In the genomic region with DNA sequence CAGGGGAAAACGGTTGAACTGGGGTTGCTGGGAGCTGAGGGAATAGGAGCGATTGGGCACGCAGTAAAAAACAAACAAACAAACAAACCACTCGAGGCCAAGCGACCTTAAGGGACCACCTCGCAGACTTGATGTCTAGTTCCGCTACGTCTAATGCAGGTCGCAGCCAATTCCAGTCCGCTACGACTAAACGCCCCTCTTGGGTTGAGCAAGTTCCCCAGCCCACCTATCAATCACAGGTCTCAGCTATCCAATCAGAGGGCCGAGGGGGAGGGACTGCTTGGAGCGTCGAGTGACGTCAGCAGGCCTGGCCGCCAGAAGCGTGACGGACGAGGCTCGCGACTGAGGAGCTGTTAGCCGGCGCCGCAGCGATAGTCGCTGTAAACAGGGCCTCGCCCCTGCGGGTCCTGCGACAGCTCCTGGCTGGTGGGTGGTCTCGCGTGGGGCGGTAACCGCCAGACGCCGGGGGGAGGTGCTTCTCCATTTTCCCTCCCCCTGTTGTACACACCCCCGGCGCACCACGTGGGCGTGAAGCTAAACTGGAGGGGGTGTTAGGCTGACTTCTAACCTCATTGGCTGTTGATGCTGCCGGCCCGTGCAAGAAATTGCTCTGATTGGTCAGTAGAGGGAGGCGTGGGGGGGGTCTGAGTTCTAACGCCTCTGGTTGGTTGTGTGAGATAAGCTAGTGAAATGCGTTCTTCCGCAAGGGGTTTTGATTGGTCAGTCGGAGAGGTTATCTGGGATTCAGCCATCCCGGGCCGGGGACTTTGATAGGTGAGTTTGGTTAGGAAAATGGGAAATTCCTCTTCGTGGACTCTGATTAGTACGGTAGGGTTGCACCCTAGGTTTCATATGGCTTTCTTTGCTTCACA, we compare ENCODE assay signal across 8 mouse cellular contexts. TPM values are rescaled to one million over a fixed set of nuclear protein-coding genes. Genes with fewer than 3 reads are reported as not detected.
DNase-seq lines count a peak whose midpoint lies in the region; ATAC-seq and TF ChIP-seq lines count a peak whose summit lies in the region.

A gene (minus strand): TSS at position 205 of the 872 bp plus-strand sequence.

- H3K9ac ChIP-seq in forebrain, embryonic 12.5 days, result peak within 1 kb of the TSS; percentile 71
- H3K9ac ChIP-seq in heart, postnatal 0 days (replicated peaks; ENCODE audit: low read depth, low read length), result peak within 1 kb of the TSS; percentile 82
- peak within 1 kb of the TSS; percentile 90 for H3K9ac ChIP-seq in liver, embryonic 16.5 days (ENCODE audit: low read depth, low read length)
- peak within 1 kb of the TSS; percentile 86 for H3K9ac ChIP-seq in neural tube, embryonic 13.5 days

- peak within 1 kb of the TSS; percentile 81 for H3K4me2 ChIP-seq in forebrain, embryonic 12.5 days
- peak within 1 kb of the TSS; percentile 77 for H3K4me2 ChIP-seq in heart, postnatal 0 days (ENCODE audit: low read depth, low read length)
- H3K4me2 ChIP-seq in liver, embryonic 16.5 days (ENCODE audit: low read depth, low read length), result peak within 1 kb of the TSS; percentile 89
- H3K4me2 ChIP-seq in neural tube, embryonic 13.5 days, result peak within 1 kb of the TSS; percentile 90

- peak; percentile 65 for TF ChIP-seq POLR2A in testis, adult 2 months (IDR thresholded peaks at IDR 0.05; ENCODE audit: control insufficient read depth, low read depth, low read length)

- no peaks in the 10 kb centered on the region for H3K27me3 ChIP-seq in E14TG2a.4 (ENCODE audit: insufficient read depth, low read length)
- no peaks in the 10 kb centered on the region for H3K27me3 ChIP-seq in forebrain, embryonic 12.5 days
- no peaks in the 10 kb centered on the region for H3K27me3 ChIP-seq in heart, postnatal 0 days (ENCODE audit: control insufficient read depth, insufficient read depth, low read length)
- H3K27me3 ChIP-seq in liver, embryonic 16.5 days (ENCODE audit: control insufficient read depth, insufficient read depth, low read depth, low read length), result no peaks in the 10 kb centered on the region
- H3K27me3 ChIP-seq in neural tube, embryonic 13.5 days, result no peaks in the 10 kb centered on the region
- H3K27me3 ChIP-seq in testis, adult 2 months (ENCODE audit: control insufficient read depth, insufficient read depth, low read length), result no peaks in the 10 kb centered on the region

- H3K27ac ChIP-seq in forebrain, embryonic 12.5 days, result peak within 1 kb of the TSS; percentile 98
- peak within 1 kb of the TSS; percentile 99 for H3K27ac ChIP-seq in heart, postnatal 0 days (ENCODE audit: low read depth)
- peak within 1 kb of the TSS; percentile 100 for H3K27ac ChIP-seq in liver, embryonic 16.5 days (ENCODE audit: low read length)
- peak within 1 kb of the TSS; percentile 98 for H3K27ac ChIP-seq in neural tube, embryonic 13.5 days (replicated peaks)
- H3K27ac ChIP-seq in testis, adult 2 months (ENCODE audit: control insufficient read depth, insufficient read depth, low read depth, low read length), result peak within 1 kb of the TSS; percentile 96

- peak; percentile 92 for TF ChIP-seq EP300 in heart, postnatal 0 days (IDR thresholded peaks at IDR 0.05; ENCODE audit: low read depth)

- H3K4me1 ChIP-seq in E14TG2a.4 (replicated peaks; ENCODE audit: low read depth, low read length), result peaks cover 43% of the 10 kb centered on the region
- peaks cover 18% of the 10 kb centered on the region for H3K4me1 ChIP-seq in forebrain, embryonic 12.5 days
- peaks cover 6% of the 10 kb centered on the region for H3K4me1 ChIP-seq in heart, postnatal 0 days (ENCODE audit: control insufficient read depth, insufficient read depth)
- H3K4me1 ChIP-seq in liver, embryonic 16.5 days (ENCODE audit: control insufficient read depth, low read depth, low read length), result peaks cover 43% of the 10 kb centered on the region
- H3K4me1 ChIP-seq in neural tube, embryonic 13.5 days (replicated peaks), result peaks cover 28% of the 10 kb centered on the region
- H3K4me1 ChIP-seq in testis, adult 2 months (ENCODE audit: control insufficient read depth, insufficient read depth, low read length), result peaks cover 12% of the 10 kb centered on the region

- peaks cover 40% of the 10 kb centered on the region for H3K36me3 ChIP-seq in E14TG2a.4 (ENCODE audit: insufficient read depth, low read length)
- H3K36me3 ChIP-seq in forebrain, embryonic 12.5 days (replicated peaks), result peaks cover 21% of the 10 kb centered on the region
- H3K36me3 ChIP-seq in heart, postnatal 0 days (replicated peaks; ENCODE audit: control insufficient read depth, insufficient read depth, low read length), result peaks cover 31% of the 10 kb centered on the region
- H3K36me3 ChIP-seq in liver, embryonic 16.5 days (ENCODE audit: control insufficient read depth, insufficient read depth), result peaks cover 13% of the 10 kb centered on the region
- H3K36me3 ChIP-seq in neural tube, embryonic 13.5 days, result peaks cover 29% of the 10 kb centered on the region
- H3K36me3 ChIP-seq in testis, adult 2 months (ENCODE audit: control insufficient read depth, insufficient read depth, low read length), result peaks cover 6% of the 10 kb centered on the region

- under 1% methylated on average over 51 of the region's 51 CpGs for WGBS in forebrain, embryonic 12.5 days
- under 1% methylated on average over 51 of the region's 51 CpGs for WGBS in heart, postnatal 0 days
- WGBS in liver, embryonic 16.5 days (ENCODE audit: insufficient replicate concordance), result under 1% methylated on average over 51 of the region's 51 CpGs
- WGBS in neural tube, embryonic 13.5 days, result under 1% methylated on average over 51 of the region's 51 CpGs

- ATAC-seq in forebrain, embryonic 12.5 days (ENCODE audit: low FRiP score), result peak; percentile 97
- peak; percentile 92 for ATAC-seq in heart, postnatal 0 days (ENCODE audit: insufficient read depth, low read depth)
- peak; percentile 87 for ATAC-seq in liver, embryonic 16.5 days (ENCODE audit: low read depth)
- ATAC-seq in neural tube, embryonic 13.5 days (ENCODE audit: low read depth), result peak; percentile 98

- DNase-seq in c-Kit-positive CD71-positive TER-119-positive erythroid progenitor cells, embryonic 14.5 days (ENCODE audit: low spot score), result peak; percentile 98
- DNase-seq in heart, postnatal 0 days (ENCODE audit: low spot score), result peak; percentile 99
- DNase-seq in kidney, postnatal 4 days, result peak; percentile 97 to 99

- H3K4me3 ChIP-seq in E14TG2a.4 (replicated peaks; ENCODE audit: low read length), result peak within 1 kb of the TSS; percentile 91
- peak within 1 kb of the TSS; percentile 69 for H3K4me3 ChIP-seq in forebrain, embryonic 12.5 days (replicated peaks)
- H3K4me3 ChIP-seq in heart, postnatal 0 days (ENCODE audit: low read depth, low read length), result peak within 1 kb of the TSS; percentile 77
- H3K4me3 ChIP-seq in liver, embryonic 16.5 days (ENCODE audit: low read depth, low read length), result peak within 1 kb of the TSS; percentile 78
- peak within 1 kb of the TSS; percentile 55 for H3K4me3 ChIP-seq in neural tube, embryonic 13.5 days
- H3K4me3 ChIP-seq in testis, adult 2 months (ENCODE audit: control insufficient read depth, low read depth, low read length), result peak within 1 kb of the TSS; percentile 89

- TF ChIP-seq CTCF in E14TG2a.4 (conservative IDR thresholded peaks at IDR 0.05; ENCODE audit: low read length), result no peak
- TF ChIP-seq CTCF in heart, postnatal 0 days (IDR thresholded peaks at IDR 0.05; ENCODE audit: low read depth), result no peak
- no peak for TF ChIP-seq CTCF in testis, adult 2 months (IDR thresholded peaks at IDR 0.05; ENCODE audit: control insufficient read depth, insufficient read depth, insufficient replicate concordance, low read depth, low read length)

- no peaks in the 10 kb centered on the region for H3K9me3 ChIP-seq in E14TG2a.4 (ENCODE audit: low read length)
- H3K9me3 ChIP-seq in forebrain, embryonic 12.5 days, result no peaks in the 10 kb centered on the region
- H3K9me3 ChIP-seq in heart, postnatal 0 days (replicated peaks; ENCODE audit: control insufficient read depth, low read length), result no peaks in the 10 kb centered on the region
- H3K9me3 ChIP-seq in liver, embryonic 16.5 days (replicated peaks; ENCODE audit: control insufficient read depth, low read length), result no peaks in the 10 kb centered on the region
- no peaks in the 10 kb centered on the region for H3K9me3 ChIP-seq in neural tube, embryonic 13.5 days

RNA-seq across cellular contexts. Expression of the gene that starts here (rescaled TPM):
- polyA plus RNA-seq in forebrain, embryonic 12.5 days (2016; fragmentation: Nextera tagmentation; extraction: Ambion mirVana), result 0.64 TPM in 1 of 2 replicates, not detected in the other
- total RNA-seq in heart, postnatal 0 days (2014; rRNA removed; ENCODE audit: low replicate concordance), result 15.5 TPM in 1 of 2 replicates, not detected in the other
- 1.3 and 1.4 TPM in 2 replicates for polyA plus RNA-seq in heart, postnatal 0 days (2015; fragmentation: Nextera tagmentation; extraction: Ambion mirVana)
- polyA plus RNA-seq in liver, embryonic 16.5 days (2015; fragmentation: Nextera tagmentation; extraction: Ambion mirVana), result 2.0 and 3.2 TPM in 2 replicates
- polyA plus RNA-seq in neural tube, embryonic 13.5 days (2015; fragmentation: Nextera tagmentation; extraction: Ambion mirVana), result 0.59 TPM in 1 of 2 replicates, not detected in the other
- polyA plus RNA-seq in testis, adult 2 months (2012; rRNA removed), result 2.1 and 2.3 TPM in 2 replicates

Comparison
In these comparisons a context has a peak if more than half of its experiments do, and no peak if none do; other contexts are left out.
1. Peak in every context shown above with its lines: DNase-seq, ATAC-seq, H3K4me3 ChIP-seq and H3K27ac ChIP-seq.
2. Peak in ATAC-seq, H3K4me3 ChIP-seq, H3K27ac ChIP-seq, H3K9ac ChIP-seq and H3K4me2 ChIP-seq in forebrain, embryonic 12.5 days; RNA of the gene not detected or under 1 TPM.
3. Peak in ATAC-seq, H3K4me3 ChIP-seq, H3K27ac ChIP-seq, H3K9ac ChIP-seq and H3K4me2 ChIP-seq in neural tube, embryonic 13.5 days; RNA of the gene not detected or under 1 TPM.